Mouse (Mus musculus): ENCODE measurements at regions not wholly inside any gene's neighbourhood (a gene's known extent, or its start where the extent isn't known, plus 50 kb on each side); places are given as distances from the start of the nearest gene placed in this dataset.

DNA sequence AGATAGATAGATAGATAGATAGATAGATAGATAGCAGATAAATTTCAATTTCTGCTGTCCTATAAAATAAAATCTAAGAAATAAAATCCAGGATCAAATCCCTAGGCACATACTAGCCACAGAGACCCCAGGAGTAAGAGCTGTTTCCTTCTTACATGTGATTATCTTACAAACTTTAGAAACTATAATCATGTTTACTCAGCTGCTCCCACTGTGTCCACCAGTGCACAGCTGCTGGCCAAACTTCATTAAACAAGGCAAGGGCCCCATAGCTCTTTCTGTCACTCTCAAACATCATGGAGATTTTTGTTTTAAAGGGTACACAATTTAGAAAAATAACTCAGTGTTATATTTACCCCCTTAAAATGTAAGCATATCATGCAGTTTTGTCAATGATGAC is 56.8 kb upstream of the Nid2 start:
- TF ChIP-seq CHD2 (IDR thresholded peaks at IDR 0.05; ENCODE audit: low read depth, low read length): no peak
- TF ChIP-seq ZC3H11A (IDR thresholded peaks at IDR 0.05; ENCODE audit: borderline replicate concordance, low read depth, low read length): no peak
